Mouse (Mus musculus): ENCODE data around the gene Adamts17. TPM values are rescaled to one million over a fixed set of nuclear protein-coding genes. Genes with fewer than 3 reads are reported as not detected.

Adamts17 gene
- polyA plus RNA-seq, 1 experiment: not detected

DNA sequence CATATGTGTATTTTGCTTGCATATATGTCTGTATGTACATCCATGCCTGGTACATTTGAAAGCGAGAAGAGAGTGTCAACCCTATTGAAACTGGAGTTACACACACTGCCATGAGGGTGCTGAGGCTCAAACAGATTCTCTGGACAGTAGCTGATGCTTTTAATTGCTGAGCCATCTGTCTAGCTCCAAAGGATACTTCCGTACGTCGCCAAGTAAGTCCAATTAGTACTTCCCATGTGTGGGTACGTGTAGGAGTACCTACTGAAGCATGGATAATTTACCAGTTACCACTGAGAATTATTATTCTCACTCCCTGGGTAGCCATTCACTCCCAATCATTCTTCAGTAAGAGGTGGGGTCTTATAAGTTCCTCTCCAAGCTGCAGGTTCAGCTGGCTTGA, 19.7 kb downstream of the Adamts17 start:
- Histone ChIP-seq H3K27me3 (replicated peaks) (peaks cover 4% of the 10 kb centered on the region), H3K9me3 (peaks cover 4% of the 10 kb centered on the region; the same call in 1 of the 2 replicates), H3K4me3 (replicated peaks) (no peak overlapping the region), H3K4me1 (no peaks in the 10 kb centered on the region), H3K36me3 (replicated peaks; ENCODE audit: low read length) (no peaks in the 10 kb centered on the region)
- TF ChIP-seq FLI1 (IDR thresholded peaks at IDR 0.05; ENCODE audit: low read length): no peak
- TF ChIP-seq GATA1 (IDR thresholded peaks at IDR 0.05; ENCODE audit: borderline replicate concordance, low read length): no peak

DNA sequence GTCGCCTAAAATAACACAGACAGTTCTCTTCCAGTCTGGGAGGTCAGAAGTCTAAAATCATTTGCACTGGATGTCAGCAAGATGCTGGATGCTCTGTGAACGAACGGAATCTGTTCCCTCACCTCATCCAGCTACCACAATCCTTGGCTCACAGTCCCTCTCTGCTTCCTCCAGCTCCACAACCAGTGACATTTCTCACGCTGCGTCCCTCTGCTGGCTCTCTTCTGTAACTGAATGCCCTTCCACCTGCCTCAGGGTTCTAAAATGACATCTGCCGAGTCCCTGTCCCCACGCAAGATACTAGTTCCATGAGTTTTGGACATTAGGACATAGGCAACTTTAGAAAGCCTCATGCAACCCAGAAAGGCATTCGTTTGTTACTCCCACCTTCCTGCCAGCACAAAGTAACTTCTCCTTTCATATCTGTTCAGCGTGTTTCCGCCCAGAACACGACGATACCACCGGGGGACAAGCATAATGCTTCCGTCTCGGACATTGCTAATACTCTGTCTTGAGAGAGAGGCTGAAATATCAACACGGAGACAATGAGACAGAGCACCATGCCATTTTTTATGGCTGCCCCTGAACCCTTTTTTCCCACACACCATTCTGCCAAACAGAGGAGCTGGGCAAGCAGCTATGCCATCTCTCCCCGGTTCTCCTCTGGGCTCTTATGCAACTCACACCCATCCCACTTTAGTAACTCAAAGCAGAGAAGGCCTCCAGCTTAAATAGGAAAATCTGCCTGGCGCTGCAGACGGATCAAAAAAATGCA, 27.6 kb downstream of the Adamts17 start:
- Histone ChIP-seq H3K27me3 (replicated peaks) (peaks cover 7% of the 10 kb centered on the region), H3K4me1 (no peaks in the 10 kb centered on the region), H3K9me3 (peaks cover 4% of the 10 kb centered on the region; the same call in 1 of the 2 replicates), H3K36me3 (replicated peaks; ENCODE audit: low read length) (no peaks in the 10 kb centered on the region), H3K4me3 (replicated peaks) (no peak overlapping the region)
- no peak for TF ChIP-seq GATA1 (IDR thresholded peaks at IDR 0.05; ENCODE audit: borderline replicate concordance, low read length)
- TF ChIP-seq FLI1 (IDR thresholded peaks at IDR 0.05; ENCODE audit: low read length): no peak

DNA sequence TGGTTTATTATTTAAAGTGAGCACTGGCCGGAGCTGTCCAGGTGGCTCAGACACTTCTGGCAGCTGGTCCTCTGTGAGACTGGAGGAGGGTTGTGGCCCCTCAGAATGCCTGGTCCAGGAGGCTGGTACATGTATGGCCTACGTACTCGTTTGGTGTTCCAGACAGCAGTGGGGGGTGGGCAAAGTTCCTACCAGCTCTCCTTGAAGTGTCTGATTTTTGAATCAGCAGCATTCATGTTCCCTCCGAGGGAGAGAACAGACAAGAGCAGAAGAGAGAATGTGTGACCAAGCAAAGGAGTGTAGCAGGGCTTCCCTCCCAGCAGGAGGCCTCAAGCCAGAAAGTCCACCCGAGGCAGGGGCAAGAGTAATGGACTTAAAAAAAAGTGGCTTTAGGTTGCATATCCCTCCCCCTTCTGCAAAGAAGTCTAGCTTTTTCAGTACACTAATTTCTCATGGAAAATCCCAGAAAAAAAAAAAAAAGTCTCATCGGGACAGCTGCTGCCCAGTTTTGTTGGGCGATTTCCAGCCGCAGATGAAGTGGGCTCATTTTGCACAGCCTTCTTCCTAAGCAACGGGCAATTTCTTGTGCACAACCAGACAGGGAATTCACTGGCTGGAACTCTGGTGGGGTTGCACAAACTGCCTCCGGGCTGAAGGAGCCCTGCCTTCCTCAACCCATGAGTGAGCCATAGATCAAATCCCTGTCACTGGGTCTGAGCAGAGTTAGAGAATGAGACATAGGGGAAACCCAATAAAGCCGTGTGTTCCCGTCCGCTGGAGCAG, 28.4 kb downstream of the Adamts17 start:
- Histone ChIP-seq H3K4me3 (replicated peaks) (no peak overlapping the region), H3K27me3 (replicated peaks) (peaks cover 7% of the 10 kb centered on the region), H3K4me1 (no peaks in the 10 kb centered on the region), H3K36me3 (replicated peaks; ENCODE audit: low read length) (no peaks in the 10 kb centered on the region), H3K9me3 (peaks cover 4% of the 10 kb centered on the region; the same call in 1 of the 2 replicates)
- TF ChIP-seq GATA1 (IDR thresholded peaks at IDR 0.05; ENCODE audit: borderline replicate concordance, low read length) (no peak), FLI1 (IDR thresholded peaks at IDR 0.05; ENCODE audit: low read length) (no peak)

DNA sequence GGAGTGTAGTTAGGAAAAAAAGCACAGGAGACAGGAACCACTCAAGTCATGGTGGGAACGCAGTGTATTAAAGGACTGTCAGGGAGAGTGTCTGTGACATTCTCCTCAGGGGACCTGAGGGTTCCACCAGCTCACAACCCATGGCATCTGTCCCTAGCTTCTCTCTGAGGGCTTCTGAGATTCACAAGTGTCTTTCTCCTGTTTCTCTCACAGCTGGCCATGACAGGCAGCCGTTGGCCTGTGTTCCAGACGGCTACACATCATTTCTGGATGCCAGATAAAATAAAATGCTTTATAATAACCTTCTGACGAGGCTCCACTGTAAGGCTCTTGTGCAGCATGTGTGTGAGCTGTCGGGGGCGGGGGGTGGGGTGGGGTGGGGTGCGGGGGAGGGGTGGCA, 32.0 kb downstream of the Adamts17 start:
- TF ChIP-seq GATA1 (IDR thresholded peaks at IDR 0.05; ENCODE audit: borderline replicate concordance, low read length) (no peak), FLI1 (IDR thresholded peaks at IDR 0.05; ENCODE audit: low read length) (no peak)
- no peaks in the 10 kb centered on the region for H3K9me3 ChIP-seq
- peaks cover 5% of the 10 kb centered on the region for H3K27me3 ChIP-seq (replicated peaks)
- H3K4me1 ChIP-seq: no peaks in the 10 kb centered on the region
- no peaks in the 10 kb centered on the region for H3K36me3 ChIP-seq (replicated peaks; ENCODE audit: low read length)
- no peak overlapping the region for H3K4me3 ChIP-seq (replicated peaks)

DNA sequence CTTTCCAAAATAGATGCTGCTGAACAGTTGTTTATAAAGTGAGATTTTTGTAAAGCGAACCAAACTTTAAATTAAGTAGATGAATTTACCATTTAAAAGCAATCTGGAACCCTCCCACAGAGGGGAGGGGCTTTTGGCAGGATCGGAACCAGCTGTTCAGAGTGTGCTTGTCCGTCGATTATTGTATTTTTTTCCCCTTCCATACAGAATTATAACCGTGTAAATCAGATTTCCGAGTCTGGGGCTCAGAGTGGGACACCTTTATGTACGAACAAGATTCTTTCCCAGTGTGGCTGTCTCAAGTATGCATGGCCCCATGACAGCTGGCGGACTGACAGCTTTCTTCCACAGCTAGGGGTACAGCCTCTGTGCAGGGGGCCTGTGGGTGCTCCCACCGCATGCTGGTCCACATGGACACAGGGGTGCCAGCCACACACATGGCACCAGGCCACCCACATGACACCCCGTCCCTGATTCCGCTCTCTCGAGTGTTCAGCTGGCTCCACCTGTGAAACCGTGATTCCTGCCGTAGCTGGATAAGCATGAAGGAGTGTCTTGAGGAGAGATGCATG, 32.5 kb downstream of the Adamts17 start:
- no peaks in the 10 kb centered on the region for H3K9me3 ChIP-seq
- H3K27me3 ChIP-seq (replicated peaks): peaks cover 2% of the 10 kb centered on the region
- H3K4me3 ChIP-seq (replicated peaks): no peak overlapping the region
- H3K4me1 ChIP-seq: no peaks in the 10 kb centered on the region
- TF ChIP-seq GATA1 (IDR thresholded peaks at IDR 0.05; ENCODE audit: borderline replicate concordance, low read length) (no peak), FLI1 (IDR thresholded peaks at IDR 0.05; ENCODE audit: low read length) (no peak)
- no peaks in the 10 kb centered on the region for H3K36me3 ChIP-seq (replicated peaks; ENCODE audit: low read length)

DNA sequence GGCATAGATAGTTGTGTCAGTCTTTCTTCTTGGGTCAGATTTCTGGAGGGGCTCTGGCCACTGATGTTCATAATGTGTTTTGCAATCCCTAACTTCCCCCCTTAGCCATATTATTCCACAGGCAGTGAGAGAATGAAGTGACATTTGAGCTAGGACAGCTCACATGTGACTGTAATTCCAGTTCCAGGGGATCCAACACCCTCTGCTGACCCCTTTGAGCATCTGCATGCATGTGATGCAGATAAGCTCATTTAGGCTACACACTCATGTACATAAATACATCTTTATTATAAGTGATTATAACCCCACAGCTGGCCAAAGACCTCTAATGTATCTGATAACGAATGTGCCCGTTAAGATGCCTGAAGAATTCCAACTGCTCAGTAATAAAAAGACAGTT, 33.7 kb downstream of the Adamts17 start:
- Histone ChIP-seq H3K9me3 (0 out of 2 replicates have a peak, but pooled peaks cover under 1% of the 10 kb centered on the region), H3K27me3 (replicated peaks) (peaks cover 2% of the 10 kb centered on the region), H3K4me3 (replicated peaks) (no peak overlapping the region), H3K4me1 (no peaks in the 10 kb centered on the region), H3K36me3 (replicated peaks; ENCODE audit: low read length) (no peaks in the 10 kb centered on the region)
- TF ChIP-seq GATA1 (IDR thresholded peaks at IDR 0.05; ENCODE audit: borderline replicate concordance, low read length) (no peak), FLI1 (IDR thresholded peaks at IDR 0.05; ENCODE audit: low read length) (no peak)

DNA sequence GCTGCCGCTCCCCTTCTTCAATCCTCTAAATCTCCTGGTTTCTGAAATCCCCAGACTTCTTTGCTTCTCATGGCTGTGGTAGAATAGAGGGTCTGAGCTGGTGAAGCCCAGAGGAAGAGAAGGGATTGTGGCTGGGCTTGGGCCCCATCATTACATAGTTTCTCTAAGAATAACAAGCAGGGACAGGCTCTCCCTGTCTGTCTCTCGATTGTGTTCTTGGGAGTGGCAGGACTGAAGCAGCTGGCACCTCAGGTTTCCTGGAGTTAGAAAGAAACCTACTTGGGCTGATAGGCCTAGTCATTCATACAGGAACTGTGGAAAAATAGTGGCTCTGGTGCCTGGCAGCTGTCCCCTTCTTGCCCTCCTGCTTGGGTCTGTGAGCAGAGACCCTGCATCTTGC, 51.9 kb downstream of the Adamts17 start:
- no peak for TF ChIP-seq FLI1 (IDR thresholded peaks at IDR 0.05; ENCODE audit: low read length)
- TF ChIP-seq GATA1 (IDR thresholded peaks at IDR 0.05; ENCODE audit: borderline replicate concordance, low read length): no peak
- Histone ChIP-seq H3K9me3 (no peaks in the 10 kb centered on the region), H3K27me3 (replicated peaks) (peaks cover 2% of the 10 kb centered on the region), H3K36me3 (replicated peaks; ENCODE audit: low read length) (no peaks in the 10 kb centered on the region), H3K4me3 (replicated peaks) (no peak overlapping the region), H3K4me1 (no peaks in the 10 kb centered on the region)

DNA sequence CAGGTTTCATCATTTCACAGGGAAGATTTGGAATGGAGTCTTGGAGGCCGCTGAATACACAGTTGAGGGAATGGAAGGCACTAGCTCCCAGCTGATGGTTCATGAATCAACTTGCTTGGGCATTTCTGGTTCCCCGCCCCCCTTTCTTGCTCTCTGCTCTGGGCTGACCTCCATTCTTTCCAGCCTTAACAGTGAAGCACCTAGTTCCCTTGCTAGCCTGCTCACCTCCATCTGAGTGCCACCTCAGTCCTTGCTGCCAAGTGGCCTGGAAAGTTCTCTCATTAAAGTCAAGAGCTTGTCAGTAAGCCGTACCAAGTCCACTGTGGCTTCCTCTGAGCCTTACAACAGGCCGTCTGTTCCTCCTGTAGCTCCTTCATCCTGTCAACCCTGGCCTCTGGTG, 52.6 kb downstream of the Adamts17 start:
- Histone ChIP-seq H3K4me1 (no peaks in the 10 kb centered on the region), H3K9me3 (no peaks in the 10 kb centered on the region), H3K4me3 (replicated peaks) (no peak overlapping the region), H3K27me3 (replicated peaks) (peaks cover 2% of the 10 kb centered on the region), H3K36me3 (replicated peaks; ENCODE audit: low read length) (no peaks in the 10 kb centered on the region)
- no peak for TF ChIP-seq GATA1 (IDR thresholded peaks at IDR 0.05; ENCODE audit: borderline replicate concordance, low read length)
- no peak for TF ChIP-seq FLI1 (IDR thresholded peaks at IDR 0.05; ENCODE audit: low read length)

DNA sequence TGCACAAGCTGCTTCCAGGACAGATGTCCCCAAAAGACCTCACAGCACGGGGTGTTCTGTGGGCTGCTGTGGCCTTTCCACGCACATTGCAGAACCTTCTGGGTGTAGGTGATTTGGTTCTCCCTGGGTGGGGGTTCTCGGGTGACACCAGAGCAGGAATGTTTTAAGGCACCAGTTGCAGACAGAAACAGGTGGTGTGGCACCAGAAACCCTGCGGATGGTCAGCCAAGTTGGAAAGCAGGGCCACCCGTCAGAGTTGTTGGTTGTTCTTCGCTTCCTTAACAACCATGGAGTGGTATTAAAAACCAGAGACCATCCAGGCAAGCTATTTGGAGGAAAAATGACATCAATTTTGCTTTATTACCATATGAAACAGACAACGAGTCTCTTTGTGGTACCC, 62.8 kb downstream of the Adamts17 start:
- Histone ChIP-seq H3K36me3 (replicated peaks; ENCODE audit: low read length) (no peaks in the 10 kb centered on the region), H3K27me3 (replicated peaks) (peaks cover 2% of the 10 kb centered on the region), H3K9me3 (peaks cover 3% of the 10 kb centered on the region; the same call in 1 of the 2 replicates), H3K4me1 (peaks cover 2% of the 10 kb centered on the region; the same call in 1 of the 2 replicates), H3K4me3 (replicated peaks) (no peak overlapping the region)
- TF ChIP-seq GATA1 (IDR thresholded peaks at IDR 0.05; ENCODE audit: borderline replicate concordance, low read length) (no peak), FLI1 (IDR thresholded peaks at IDR 0.05; ENCODE audit: low read length) (no peak)

All from megakaryocyte, embryonic 14.5 days (primary cell).